Mouse (Mus musculus) c-Kit-positive CD71-positive TER-119-positive erythroid progenitor cells, embryonic 14.5 days (primary cell): ENCODE data around the gene Snx27.
A peak's percentile ranks its signal among the peaks of the same experiment; 100 is the strongest.

Source experiments
- DNase-seq: peaks from one replicate; pipeline ENCODE4 v3.0.0-alpha.2; 2013; ENCODE audit warnings: low spot score

Gene Snx27

GRCm38 (mm10) chr3:94477444-94477843 is 105.1 kb downstream of the Snx27 start:
- no peak for DNase-seq

DNA sequence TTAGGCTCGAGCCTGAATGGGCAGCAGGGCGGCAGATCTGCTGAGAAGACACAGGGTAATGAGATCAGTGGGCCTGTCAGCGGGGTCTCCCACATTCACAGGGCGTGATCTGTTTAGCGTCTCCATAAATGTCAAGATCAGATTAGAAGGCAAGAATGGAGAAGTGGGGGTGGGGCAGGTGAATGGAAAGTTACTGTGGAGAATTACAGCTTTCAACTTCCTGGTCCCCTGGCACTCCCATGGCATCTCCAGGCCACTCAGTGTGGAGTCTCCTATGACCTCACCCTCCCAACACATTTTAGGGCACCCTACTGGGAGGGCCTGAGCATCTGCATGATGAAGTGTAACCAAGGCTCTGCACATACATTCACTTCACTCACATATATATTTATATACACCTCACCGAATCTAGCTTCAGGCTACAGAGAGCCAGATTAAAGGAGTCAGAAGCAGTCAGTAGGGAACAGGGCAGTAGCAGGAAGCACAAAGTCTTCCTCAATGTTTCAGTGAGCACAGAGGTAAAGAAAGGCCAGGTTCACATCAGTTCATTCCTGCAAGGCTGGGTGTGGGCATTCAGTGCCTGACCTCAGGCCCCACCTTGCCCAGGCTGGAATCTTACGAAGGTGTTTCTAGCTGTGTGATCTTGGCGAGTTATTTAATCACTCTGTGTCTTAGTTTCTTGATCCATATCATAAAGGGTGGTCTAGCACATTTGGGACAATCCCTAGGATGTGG is 106.0 kb downstream of the Snx27 start:
- DNase-seq: no peak

GRCm38 (mm10) chr3:94473567-94474232 is 108.8 kb downstream of the Snx27 start:
- no peak for DNase-seq

GRCm38 (mm10) chr3:94473115-94473505 is 109.4 kb downstream of the Snx27 start:
- DNase-seq: no peak

- DNase-seq: no peak
Measured at GRCm38 (mm10) chr3:94472447-94473114, 109.9 kb downstream of the Snx27 start.

GRCm38 (mm10) chr3:94468931-94469330 is 113.6 kb downstream of the Snx27 start:
- DNase-seq: no peak

DNA sequence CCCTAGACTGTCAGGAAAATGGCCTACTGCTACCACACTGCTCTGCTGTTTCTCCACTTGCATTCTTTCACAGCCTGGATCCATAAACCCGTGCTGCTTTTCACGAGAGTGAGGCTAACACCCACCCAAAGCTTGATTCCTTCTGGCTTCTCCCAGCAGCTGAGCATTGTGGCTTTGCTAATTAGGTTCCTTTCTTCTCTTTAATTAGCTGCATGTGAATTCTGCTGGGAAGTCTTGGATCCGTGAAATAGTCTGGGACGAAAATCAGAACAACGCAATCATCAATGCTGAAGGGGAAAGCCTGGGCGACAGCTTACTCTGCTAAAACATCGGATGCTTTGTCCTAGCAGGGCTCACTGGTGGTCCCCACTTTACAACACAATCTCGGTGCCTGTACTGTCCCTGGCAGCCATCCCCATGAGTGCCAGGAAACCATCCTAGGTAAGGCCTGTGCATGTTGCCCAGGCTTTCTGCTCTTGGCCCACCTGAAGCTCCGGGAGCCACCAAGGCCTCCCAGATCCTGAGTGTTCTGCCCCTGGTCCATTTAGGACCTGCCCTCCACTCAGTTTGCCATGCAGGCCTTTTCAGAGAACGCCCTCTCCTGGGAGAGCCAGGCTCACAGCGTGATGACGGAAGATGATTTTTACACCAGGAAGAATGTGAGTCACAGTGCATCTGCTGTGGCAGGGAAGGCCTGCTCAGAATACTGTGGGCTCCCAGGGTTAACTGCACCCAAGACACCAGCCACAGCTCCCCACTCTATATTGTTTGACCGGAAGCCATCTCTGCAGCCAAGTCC is 116.7 kb downstream of the Snx27 start:
- no peak for DNase-seq

DNA sequence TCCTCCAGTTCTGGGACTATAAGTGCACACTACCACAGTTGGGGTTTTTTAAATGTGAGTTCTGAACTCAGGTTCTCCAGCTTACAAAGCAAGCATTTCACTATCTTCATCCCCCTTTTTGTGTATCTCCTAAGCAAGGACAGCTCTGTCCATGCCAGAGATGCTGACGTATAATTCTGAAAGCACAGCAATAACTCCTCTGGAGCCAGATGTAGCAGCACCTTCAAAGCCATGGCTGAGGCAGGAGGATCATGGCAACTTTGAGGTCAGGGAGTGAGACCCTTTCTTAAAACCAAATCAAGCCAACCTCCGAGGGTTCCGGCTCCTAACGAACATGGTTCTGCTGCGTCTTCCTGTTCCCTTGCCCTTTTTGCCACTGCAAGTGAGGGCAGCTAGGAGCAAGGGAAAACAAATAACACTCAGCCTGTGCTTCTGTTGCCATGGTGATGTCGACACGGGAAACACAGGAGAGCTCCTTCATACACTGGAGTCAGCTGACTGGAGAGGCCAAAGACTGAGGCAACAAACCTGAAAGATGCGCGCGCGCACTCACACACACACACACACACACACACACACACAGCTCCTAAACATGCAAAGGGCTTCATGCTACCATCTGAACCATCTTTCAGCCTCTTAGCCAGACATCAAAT is 118.5 kb downstream of the Snx27 start:
- no peak for DNase-seq

- DNase-seq: no peak
Measured at GRCm38 (mm10) chr3:94459834-94460233, 122.7 kb downstream of the Snx27 start.

- no peak for DNase-seq
Measured at GRCm38 (mm10) chr3:94457055-94457454, 125.5 kb downstream of the Snx27 start.

DNA sequence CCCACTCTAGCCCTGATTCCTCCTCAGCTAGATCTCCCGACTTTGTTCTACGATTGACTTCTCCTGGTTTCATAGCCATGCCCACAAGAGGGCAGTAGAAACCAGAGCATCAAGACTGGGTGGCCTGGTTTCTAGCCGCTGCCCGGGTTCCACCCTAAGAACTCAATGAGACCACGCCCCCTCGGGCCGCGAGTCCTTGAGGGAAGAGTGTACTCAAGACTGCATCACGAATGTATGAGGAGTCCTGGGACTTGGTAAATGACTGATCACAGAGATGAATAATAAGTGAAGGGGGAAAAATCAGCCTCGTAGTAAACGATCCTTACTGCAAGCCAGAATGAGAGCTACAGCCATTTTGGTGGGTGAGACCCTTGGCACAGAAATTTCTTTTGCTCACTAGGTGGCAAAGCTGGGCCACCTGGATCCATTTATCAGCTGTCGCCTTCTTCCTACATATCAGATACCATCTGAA is 126.0 kb downstream of the Snx27 start:
- DNase-seq: peak; percentile 85

DNA sequence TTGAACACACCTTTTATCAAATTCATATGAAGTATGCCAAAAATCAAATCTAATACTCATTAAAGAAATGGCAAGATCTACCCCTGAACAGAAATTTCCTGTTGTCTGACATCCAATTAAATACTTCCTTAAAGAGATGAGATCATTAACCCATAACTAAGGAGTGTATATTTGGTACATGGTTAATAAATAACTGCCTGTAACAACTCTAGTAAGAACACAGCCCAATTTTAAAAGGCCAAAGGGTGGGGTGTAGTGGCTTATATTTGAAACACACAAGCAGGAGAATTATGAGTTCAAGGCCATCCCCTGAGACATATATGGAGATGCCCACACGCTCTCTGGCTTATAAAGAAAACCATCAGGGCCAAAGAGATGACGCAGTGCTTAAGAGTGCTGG is 133.1 kb downstream of the Snx27 start:
- no peak for DNase-seq
